Mouse (Mus musculus): ENCODE data around the gene Pkd2l1.
"Not testable (repeated sequence)": the region's sequence is repeated elsewhere in the genome, so short reads cannot be mapped to it uniquely, and the experiment has no call there.

GRCm38 (mm10) chr19:44120686-44121085 is 71.6 kb downstream of the Pkd2l1 start:
- TF ChIP-seq CTCF (conservative IDR thresholded peaks at IDR 0.05; ENCODE audit: low read length); POU5F1 (IDR thresholded peaks at IDR 0.05; ENCODE audit: borderline replicate concordance, low read length): not testable (repeated sequence)
